Mouse (Mus musculus): ENCODE results near the gene Tnfrsf14.

- no peak for TF ChIP-seq POLR2A (IDR thresholded peaks at IDR 0.05; ENCODE audit: low read depth, low read length)
- TF ChIP-seq CTCF (IDR thresholded peaks at IDR 0.05; ENCODE audit: extremely low read depth, insufficient read depth, insufficient read length, insufficient replicate concordance) = no peak
Observed at GRCm38 (mm10) chr4:154943323-154944039, 15.1 kb upstream of the Tnfrsf14 start.

Data from spleen, adult 2 months (tissue).